Mouse (Mus musculus) embryonic facial prominence, embryonic 13.5 days (tissue): ENCODE data around the gene Mien1. TPM values are rescaled to one million over a fixed set of nuclear protein-coding genes. Genes with fewer than 3 reads are reported as not detected.

Experiments used
- ATAC-seq: fragments of 200-750 bp; cut with Nextera tagmentation; 2 replicates; pipeline ENCODE4 v1.8.0; 2017; ENCODE audit warnings: low read depth; ENCODE audit not compliant: insufficient number of reproducible peaks, insufficient read depth, low FRiP score, low TSS enrichment
- H3K27ac ChIP-seq: fragments of 300-500 bp; sonication (generic); 2 replicates; pipeline ENCODE4 v1.5.1; 2015; ENCODE audit warnings: moderate library complexity, mild to moderate bottlenecking, inconsistent platforms
- H3K27me3 ChIP-seq: fragments of 300-500 bp; sonication (generic); 2 replicates; pipeline ENCODE4 v1.6.1; 2015; ENCODE audit warnings: mild to moderate bottlenecking, inconsistent platforms
- H3K36me3 ChIP-seq: fragments of 300-500 bp; sonication (generic); 2 replicates; pipeline ENCODE4 v1.6.1; 2015; ENCODE audit warnings: mild to moderate bottlenecking, inconsistent platforms
- H3K4me1 ChIP-seq: fragments of 300-500 bp; sonication (generic); 2 replicates; pipeline ENCODE4 v1.6.1; 2015; ENCODE audit warnings: inconsistent platforms
- H3K4me2 ChIP-seq: fragments of 300-500 bp; sonication (generic); 2 replicates; pipeline ENCODE4 v1.6.1; 2015; ENCODE audit warnings: moderate library complexity, mild to moderate bottlenecking, inconsistent platforms
- H3K4me3 ChIP-seq: fragments of 300-500 bp; sonication (generic); 2 replicates; pipeline ENCODE4 v1.5.1; 2015; ENCODE audit warnings: mild to moderate bottlenecking, inconsistent platforms
- H3K9ac ChIP-seq: fragments of 300-500 bp; sonication (generic); 2 replicates; pipeline ENCODE4 v1.6.1; 2015; ENCODE audit warnings: mild to moderate bottlenecking, inconsistent platforms
- H3K9me3 ChIP-seq: fragments of 300-500 bp; sonication (generic); 2 replicates; pipeline ENCODE4 v1.6.1; 2016; ENCODE audit warnings: inconsistent platforms
- WGBS: fragments of 180-500 bp; shearing (Covaris S2); methylation state at CpG from one replicate; pipeline ENCODE4 v1.1.7; 2015; ENCODE audit warnings: mixed read lengths; 5-methylcytosine and 5-hydroxymethylcytosine counted together
- polyA plus RNA-seq: library from polyadenylated mRNA; unstranded; fragments of >200 nt; fragmentation: Nextera tagmentation; extraction: Ambion mirVana; gene quantifications from 2 replicates; pipeline ENCODE4 v1.2.1, GENCODE M21; 2015

The Mien1 gene
- polyA plus RNA-seq, 1 experiment from 2014 or later, result 90.7 TPM

- Histone ChIP-seq H3K27ac (no peak overlapping the region), H3K4me2 (no peak overlapping the region), H3K9ac (no peak overlapping the region), H3K4me3 (no peak overlapping the region), H3K27me3 (no peaks in the 10 kb centered on the region), H3K36me3 (no peaks in the 10 kb centered on the region), H3K9me3 (no peaks in the 10 kb centered on the region), H3K4me1 (peaks cover 19% of the 10 kb centered on the region)
- no peak for ATAC-seq
- 85% methylated on average over 11 of the region's 11 CpGs for WGBS
These were observed 36.2 kb upstream of the Mien1 start for GRCm38 (mm10) chr11:98474967-98475366.

- Histone ChIP-seq H3K27me3 (no peaks in the 10 kb centered on the region), H3K4me1 (peaks cover 16% of the 10 kb centered on the region), H3K36me3 (no peaks in the 10 kb centered on the region), H3K4me3 (no peak overlapping the region), H3K9me3 (no peaks in the 10 kb centered on the region), H3K4me2 (no peak overlapping the region), H3K9ac (no peak overlapping the region), H3K27ac (no peak overlapping the region)
- no peak for ATAC-seq
- WGBS, result 50% methylated on average over 8 of the region's 8 CpGs
These were observed 35.2 kb upstream of the Mien1 start for GRCm38 (mm10) chr11:98473916-98474479.

GRCm38 (mm10) chr11:98472696-98473095, 33.9 kb upstream of the Mien1 start:
- H3K27ac ChIP-seq, result no peak overlapping the region
- 68% methylated on average over 4 of the region's 4 CpGs for WGBS
- ATAC-seq, result no peak

GRCm38 (mm10) chr11:98470795-98471194, 32.0 kb upstream of the Mien1 start:
- WGBS, result 79% methylated on average over 6 of the region's 6 CpGs
- H3K36me3 ChIP-seq, result no peaks in the 10 kb centered on the region
- 0 out of 2 replicates have a peak, but pooled peaks cover 5% of the 10 kb centered on the region for H3K27me3 ChIP-seq
- H3K9ac ChIP-seq, result no peak overlapping the region
- H3K9me3 ChIP-seq, result no peaks in the 10 kb centered on the region
- no peak overlapping the region for H3K4me2 ChIP-seq
- H3K27ac ChIP-seq, result peak overlapping the region; percentile 48; the same call in 1 of the 2 replicates
- no peak for ATAC-seq
- H3K4me1 ChIP-seq, result peaks cover 16% of the 10 kb centered on the region
- no peak overlapping the region for H3K4me3 ChIP-seq

More at GRCm38 (mm10) chr11:98472696-98473095, 33.9 kb upstream of the Mien1 start:
- H3K4me3 ChIP-seq, result no peak overlapping the region
- H3K27me3 ChIP-seq, result no peaks in the 10 kb centered on the region
- no peak overlapping the region for H3K9ac ChIP-seq
- no peak overlapping the region for H3K4me2 ChIP-seq
- no peaks in the 10 kb centered on the region for H3K9me3 ChIP-seq
- H3K4me1 ChIP-seq, result peaks cover 16% of the 10 kb centered on the region
- H3K36me3 ChIP-seq, result no peaks in the 10 kb centered on the region

GRCm38 (mm10) chr11:98469761-98470714, 31.2 kb upstream of the Mien1 start:
- Histone ChIP-seq H3K9ac (no peak overlapping the region), H3K4me3 (no peak overlapping the region), H3K27ac (peak overlapping the region; percentile 60), H3K4me1 (peaks cover 16% of the 10 kb centered on the region), H3K4me2 (peak overlapping the region; percentile 5; the same call in 1 of the 2 replicates), H3K27me3 (0 out of 2 replicates have a peak, but pooled peaks cover 5% of the 10 kb centered on the region), H3K9me3 (no peaks in the 10 kb centered on the region), H3K36me3 (no peaks in the 10 kb centered on the region)
- 39% methylated on average over 22 of the region's 22 CpGs for WGBS
- ATAC-seq, result peak; percentile 40; the same call in 1 of the 2 replicates

- no peak overlapping the region for H3K4me3 ChIP-seq
- no peak overlapping the region for H3K27ac ChIP-seq
- H3K27me3 ChIP-seq, result peaks cover 38% of the 10 kb centered on the region
- no peaks in the 10 kb centered on the region for H3K36me3 ChIP-seq
- no peaks in the 10 kb centered on the region for H3K9me3 ChIP-seq
- ATAC-seq, result no peak
- WGBS, result 77% methylated on average over 6 of the region's 6 CpGs
- H3K4me2 ChIP-seq, result no peak overlapping the region
- H3K4me1 ChIP-seq, result no peaks in the 10 kb centered on the region
- no peak overlapping the region for H3K9ac ChIP-seq
These were observed 25.7 kb upstream of the Mien1 start for GRCm38 (mm10) chr11:98464516-98464915.

GRCm38 (mm10) chr11:98463911-98464310, 25.1 kb upstream of the Mien1 start:
- no peak for ATAC-seq
- no peak overlapping the region for H3K27ac ChIP-seq
- 84% methylated on average over 9 of the region's 9 CpGs for WGBS
- no peak overlapping the region for H3K9ac ChIP-seq
- no peak overlapping the region for H3K4me3 ChIP-seq
- H3K4me2 ChIP-seq, result no peak overlapping the region
- peaks cover 2% of the 10 kb centered on the region; the same call in 1 of the 2 replicates for H3K4me1 ChIP-seq
- H3K36me3 ChIP-seq, result no peaks in the 10 kb centered on the region
- H3K27me3 ChIP-seq, result peaks cover 44% of the 10 kb centered on the region
- H3K9me3 ChIP-seq, result no peaks in the 10 kb centered on the region

GRCm38 (mm10) chr11:98462255-98462654, 23.5 kb upstream of the Mien1 start:
- Histone ChIP-seq H3K9me3 (no peaks in the 10 kb centered on the region), H3K36me3 (no peaks in the 10 kb centered on the region), H3K4me2 (no peak overlapping the region), H3K9ac (no peak overlapping the region), H3K27ac (no peak overlapping the region), H3K4me3 (no peak overlapping the region), H3K4me1 (peaks cover 14% of the 10 kb centered on the region), H3K27me3 (peaks cover 56% of the 10 kb centered on the region)
- 89% methylated on average over 6 of the region's 6 CpGs for WGBS
- ATAC-seq, result no peak

GRCm38 (mm10) chr11:98461109-98461720, 22.4 kb upstream of the Mien1 start:
- H3K4me2 ChIP-seq, result no peak overlapping the region
- no peaks in the 10 kb centered on the region for H3K36me3 ChIP-seq
- no peak overlapping the region for H3K4me3 ChIP-seq
- peaks cover 18% of the 10 kb centered on the region for H3K4me1 ChIP-seq
- H3K9ac ChIP-seq, result no peak overlapping the region
- no peak overlapping the region for H3K27ac ChIP-seq
- no peak for ATAC-seq
- WGBS, result 54% methylated on average over 6 of the region's 6 CpGs
- no peaks in the 10 kb centered on the region for H3K9me3 ChIP-seq
- peaks cover 53% of the 10 kb centered on the region for H3K27me3 ChIP-seq

- no peaks in the 10 kb centered on the region for H3K9me3 ChIP-seq
- H3K36me3 ChIP-seq, result peaks cover under 1% of the 10 kb centered on the region; the same call in 1 of the 2 replicates
- ATAC-seq, result no peak
- H3K4me1 ChIP-seq, result peaks cover 18% of the 10 kb centered on the region
- H3K4me3 ChIP-seq, result no peak overlapping the region
- no peak overlapping the region for H3K9ac ChIP-seq
- 81% methylated on average over 9 of the region's 9 CpGs for WGBS
- H3K4me2 ChIP-seq, result no peak overlapping the region
- H3K27ac ChIP-seq, result no peak overlapping the region
- H3K27me3 ChIP-seq, result peaks cover 52% of the 10 kb centered on the region
These were observed 21.1 kb upstream of the Mien1 start for GRCm38 (mm10) chr11:98459860-98460259.

- Histone ChIP-seq H3K27me3 (peaks cover 52% of the 10 kb centered on the region), H3K36me3 (peaks cover 3% of the 10 kb centered on the region; the same call in 1 of the 2 replicates)
These were observed 20.4 kb upstream of the Mien1 start for GRCm38 (mm10) chr11:98459071-98459741.

More at GRCm38 (mm10) chr11:98459071-98459741, 20.4 kb upstream of the Mien1 start:
- Histone ChIP-seq H3K9ac (no peak overlapping the region), H3K4me2 (no peak overlapping the region), H3K4me3 (no peak overlapping the region), H3K9me3 (no peaks in the 10 kb centered on the region), H3K4me1 (peaks cover 18% of the 10 kb centered on the region), H3K27ac (no peak overlapping the region)
- no peak for ATAC-seq
- 12% methylated on average over 11 of the region's 11 CpGs for WGBS
